Mouse (Mus musculus) CH12.LX (cell line): ENCODE data around the gene Ttc39b.

ENCODE experiments used
- CTCF ChIP-seq, 2 experiments: IDR thresholded peaks in 1 of 2; conservative IDR thresholded peaks in 1 of 2; 2 replicates each; pipeline ENCODE4 v1.5.1; 2011 to 2012; ENCODE audit warnings: low read depth in 2 of 2, low read length in 2 of 2, improper control_type of control experiment in 1 of 2, inconsistent platforms in 1 of 2, mild to moderate bottlenecking in 1 of 2, moderate library complexity in 1 of 2
- EP300 ChIP-seq: IDR thresholded peaks from 2 replicates; pipeline ENCODE4 v1.6.1; 2011; ENCODE audit warnings: low read length, improper control_type of control experiment
- MAZ ChIP-seq: IDR thresholded peaks from 2 replicates; pipeline ENCODE4 v1.6.1; 2012; ENCODE audit warnings: low read depth, mild to moderate bottlenecking, inconsistent platforms, low read length, improper control_type of control experiment, moderate library complexity
- MXI1 ChIP-seq: IDR thresholded peaks from 2 replicates; pipeline ENCODE4 v1.6.1; 2011; ENCODE audit warnings: mild to moderate bottlenecking, low read depth, low read length, improper control_type of control experiment
- POLR2A ChIP-seq: IDR thresholded peaks from 2 replicates; pipeline ENCODE4 v1.6.1; 2011; ENCODE audit warnings: low read depth, mild to moderate bottlenecking, improper control_type of control experiment, low read length
- USF1 ChIP-seq: IDR thresholded peaks from 2 replicates; pipeline ENCODE4 v1.6.1; 2014; ENCODE audit warnings: low read depth, mild to moderate bottlenecking, inconsistent platforms, low read length, improper control_type of control experiment
- ZC3H11A ChIP-seq: IDR thresholded peaks from 2 replicates; pipeline ENCODE4 v1.6.1; 2012; ENCODE audit warnings: low read depth, mild to moderate bottlenecking, inconsistent platforms, low read length, improper control_type of control experiment

DNA sequence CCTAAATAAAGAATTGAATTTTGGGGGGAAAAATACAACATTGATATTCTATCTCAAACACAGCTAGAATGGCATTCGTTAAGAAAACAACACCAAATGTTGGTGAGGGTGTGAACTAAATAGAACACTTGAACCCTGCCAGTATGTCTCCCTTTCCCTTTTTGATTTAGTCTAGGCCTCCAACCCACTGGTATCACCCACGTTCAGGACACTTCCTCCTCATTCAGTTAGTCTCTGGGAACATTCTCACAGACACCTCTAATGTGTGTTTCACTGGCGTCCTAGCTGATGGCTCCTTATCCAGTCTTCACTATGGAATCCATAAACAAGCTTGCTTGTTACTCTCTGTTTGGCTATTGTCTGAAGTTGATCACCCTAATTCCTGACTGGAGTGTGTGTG is 125.9 kb downstream of the Ttc39b start:
- TF ChIP-seq MAZ: no peak
- TF ChIP-seq ZC3H11A: no peak
- no peak for TF ChIP-seq CTCF (conservative IDR thresholded peaks at IDR 0.05 in 1 of 2, IDR thresholded peaks at IDR 0.05 in 1 of 2; ENCODE audit: low read depth in 2 of 2, low read length in 2 of 2)
- TF ChIP-seq POLR2A: no peak
- TF ChIP-seq USF1: no peak
- no peak for TF ChIP-seq MXI1
- no peak for TF ChIP-seq EP300
